Mouse (Mus musculus): ENCODE results near the gene Smim20.

Gene Smim20

GRCm38 (mm10) chr5:53306864-53307263, 40.0 kb downstream of the Smim20 start:
- in situ Hi-C loops (cut with MboI, MseI), result no loop called here

DNA sequence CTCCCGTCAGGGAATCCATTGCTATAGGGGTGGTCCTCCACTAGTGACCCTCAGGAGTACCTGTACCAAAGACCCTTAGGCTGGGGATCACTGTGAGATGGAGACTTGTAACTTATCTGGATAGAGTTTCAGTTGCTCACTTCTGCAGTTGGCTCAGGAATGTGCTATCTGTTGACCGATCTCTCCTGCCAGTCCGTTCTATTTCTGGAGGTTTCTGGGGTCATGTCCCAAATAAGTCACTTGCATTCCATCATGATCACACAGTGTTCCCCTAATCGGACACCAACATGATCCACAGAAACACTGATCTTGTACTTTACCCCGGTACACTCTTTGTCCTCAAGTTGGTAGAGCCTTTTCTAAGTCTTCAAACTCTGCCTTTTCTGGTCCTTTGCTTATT, 40.6 kb downstream of the Smim20 start:
- in situ Hi-C loops (cut with MboI, MseI), result no loop called here

DNA sequence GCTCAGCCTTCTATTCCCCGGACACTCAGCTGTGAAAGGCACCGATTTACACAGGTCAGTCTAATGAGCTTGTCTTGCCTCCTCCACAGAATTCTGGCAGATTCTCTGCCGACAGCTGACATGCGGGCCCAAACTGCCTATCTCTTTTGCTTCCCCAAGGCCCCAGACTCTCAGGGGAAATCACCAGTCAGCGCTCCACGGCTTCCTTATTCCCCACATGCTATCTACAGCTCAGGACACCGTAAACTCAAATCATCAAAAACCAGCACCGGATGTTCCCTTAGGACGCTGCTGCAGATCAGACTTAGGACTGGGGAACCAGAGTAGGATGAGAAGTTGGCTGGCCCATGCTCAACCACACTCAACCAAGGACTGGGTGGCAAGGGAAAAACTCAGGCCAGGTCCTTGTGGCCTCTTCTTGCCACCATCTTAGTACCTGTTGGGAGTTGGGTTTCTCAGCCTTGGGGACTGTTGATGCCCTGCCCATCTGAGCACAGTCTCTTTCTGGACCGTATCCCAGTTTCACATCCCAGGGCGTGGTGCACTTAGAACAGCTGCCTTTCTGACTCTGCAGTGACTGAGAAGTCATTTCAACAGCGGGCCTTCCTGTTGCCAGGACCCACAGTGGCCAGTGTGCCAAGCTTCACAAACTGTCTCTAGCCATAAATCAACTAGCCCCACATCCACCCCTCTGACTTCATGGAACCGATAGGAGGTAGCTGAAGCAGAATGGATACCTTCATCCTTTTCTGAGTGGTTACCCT, 47.7 kb downstream of the Smim20 start:
- in situ Hi-C loops (cut with MboI, MseI), result no loop called here

- in situ Hi-C loops (cut with MboI, MseI), result no loop called here
Observed at GRCm38 (mm10) chr5:53315829-53316228, 48.9 kb downstream of the Smim20 start.

- in situ Hi-C loops (cut with MboI, MseI), result no loop called here
Observed at GRCm38 (mm10) chr5:53317396-53317795, 50.5 kb downstream of the Smim20 start.

GRCm38 (mm10) chr5:53317885-53318466, 51.1 kb downstream of the Smim20 start:
- in situ Hi-C loops (cut with MboI, MseI), result no loop called here

- in situ Hi-C loops (cut with MboI, MseI), result loop anchor here (10.0 kb wide), 1 partner anchor 354 kb away; no protein-coding TSS in a partner anchor
Observed at GRCm38 (mm10) chr5:53320331-53320730, 53.4 kb downstream of the Smim20 start.

DNA sequence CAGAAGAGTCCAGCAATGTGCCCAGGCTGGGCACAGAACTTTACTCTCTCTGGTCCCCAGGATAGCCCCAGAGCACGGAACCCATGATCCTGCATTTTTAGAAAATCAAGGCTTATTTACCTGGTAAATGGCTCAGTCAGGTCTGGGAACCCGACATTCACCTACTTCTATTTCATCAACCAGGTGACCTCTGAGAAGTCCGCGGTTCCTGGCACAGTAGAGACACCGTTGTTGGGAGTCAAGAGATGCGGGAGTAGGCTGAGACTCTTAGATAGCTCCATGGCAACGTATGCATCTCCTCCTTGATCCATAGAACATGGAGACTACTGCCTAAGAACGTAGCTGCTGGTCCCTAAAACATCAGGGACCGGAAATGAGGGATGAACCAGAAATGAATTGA, 55.0 kb downstream of the Smim20 start:
- in situ Hi-C loops (cut with MboI, MseI), result loop anchor here (10.0 kb wide), 1 partner anchor 353 kb away; no protein-coding TSS in a partner anchor

GRCm38 (mm10) chr5:53322471-53322870, 55.6 kb downstream of the Smim20 start:
- in situ Hi-C loops (cut with MboI, MseI), result loop anchor here (10.0 kb wide), 1 partner anchor 352 kb away; no protein-coding TSS in a partner anchor

- in situ Hi-C loops (cut with MboI, MseI), result loop anchor here (10.0 kb wide), 1 partner anchor 352 kb away; no protein-coding TSS in a partner anchor
Observed at GRCm38 (mm10) chr5:53323121-53323520, 56.2 kb downstream of the Smim20 start.

GRCm38 (mm10) chr5:53324256-53324655, 57.4 kb downstream of the Smim20 start:
- in situ Hi-C loops (cut with MboI, MseI), result loop anchor here (10.0 kb wide), 1 partner anchor 351 kb away; no protein-coding TSS in a partner anchor

GRCm38 (mm10) chr5:53324791-53325190, 57.9 kb downstream of the Smim20 start:
- in situ Hi-C loops (cut with MboI, MseI), result loop anchor here (10.0 kb wide), 1 partner anchor 350 kb away; no protein-coding TSS in a partner anchor

GRCm38 (mm10) chr5:53326023-53326422, 59.1 kb downstream of the Smim20 start:
- in situ Hi-C loops (cut with MboI, MseI), result loop anchor here (10.0 kb wide), 1 partner anchor 349 kb away; no protein-coding TSS in a partner anchor

DNA sequence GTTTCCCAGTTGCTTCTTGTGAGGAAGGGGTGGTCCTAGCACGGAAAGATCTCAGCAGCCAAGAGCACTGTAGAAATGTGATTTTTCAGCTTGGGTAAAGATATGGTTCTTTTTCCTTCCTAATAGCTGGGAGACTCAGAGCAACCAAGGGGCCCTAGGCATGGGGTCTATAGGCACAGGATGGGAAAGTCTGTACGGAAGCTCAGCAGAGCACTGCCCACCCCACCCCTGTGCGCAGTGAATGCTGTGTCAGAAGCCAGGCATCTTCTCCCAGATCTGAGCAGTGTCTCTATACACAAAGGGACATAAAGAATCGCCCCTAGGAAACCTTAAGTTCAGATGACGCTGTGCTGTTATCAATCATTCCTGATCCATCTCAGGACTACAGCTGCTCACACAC, 59.6 kb downstream of the Smim20 start:
- in situ Hi-C loops (cut with MboI, MseI), result loop anchor here (10.0 kb wide), 1 partner anchor 348 kb away; no protein-coding TSS in a partner anchor
